Mouse (Mus musculus): ENCODE data around the gene Ostc.

DNA sequence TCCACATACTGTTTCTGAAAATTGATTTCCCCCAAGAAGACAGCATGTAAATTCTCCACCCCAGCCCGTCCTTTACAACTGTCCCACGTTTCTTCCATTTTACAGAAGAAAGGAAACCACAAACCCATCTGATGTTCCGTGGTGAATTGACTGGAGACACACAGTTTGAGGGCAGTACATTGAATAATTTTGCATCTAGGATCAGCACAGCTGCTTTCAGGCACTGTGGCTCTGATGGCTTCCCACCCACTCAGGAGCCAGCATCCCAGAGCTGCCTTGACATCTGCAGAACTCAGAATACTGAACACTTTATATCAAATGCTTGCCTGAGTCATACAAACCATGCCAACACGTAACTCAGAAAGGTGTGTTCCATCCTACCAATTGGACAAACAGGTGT lies 11.0 kb upstream of the Ostc start:
- TF ChIP-seq POLR2A (IDR thresholded peaks at IDR 0.05; ENCODE audit: borderline replicate concordance, extremely low read depth, low read depth, low read length): no peak
- TF ChIP-seq CTCF (IDR thresholded peaks at IDR 0.05; ENCODE audit: insufficient read depth, low read length): no peak
